Mouse (Mus musculus) liver, embryonic 11.5 days (tissue): ENCODE data around the gene Dclre1a. TPM values are rescaled to one million over a fixed set of nuclear protein-coding genes. Genes with fewer than 3 reads are reported as not detected.
"Not testable (repeated sequence)": the region's sequence is repeated elsewhere in the genome, so short reads cannot be mapped to it uniquely, and the experiment has no call there.

Experiments used
- ATAC-seq: fragments of 200-750 bp; cut with Nextera tagmentation; replicated peaks from 2 replicates; pipeline ENCODE4 v1.8.0; 2017; ENCODE audit warnings: moderate number of reproducible peaks, mild to moderate bottlenecking, moderate TSS enrichment, moderate library complexity; ENCODE audit not compliant: low FRiP score
- DNase-seq: peaks from one replicate; pipeline ENCODE4 v3.0.0-alpha.2; 2017; ENCODE audit warnings: low spot score
- H3K27ac ChIP-seq: fragments of 300-500 bp; sonication (generic); 2 replicates; pipeline ENCODE4 v1.5.1; 2014; ENCODE audit warnings: mild to moderate bottlenecking, low read depth, low read length, control low read depth
- H3K27me3 ChIP-seq: fragments of 300-500 bp; sonication (generic); replicated peaks from 2 replicates; pipeline ENCODE4 v1.6.1; 2014; ENCODE audit warnings: low read length, mixed read lengths; ENCODE audit not compliant: control insufficient read depth, insufficient read depth
- H3K36me3 ChIP-seq: fragments of 300-500 bp; sonication (generic); 2 replicates; pipeline ENCODE4 v1.6.1; 2014; ENCODE audit warnings: mild to moderate bottlenecking, low read length, moderate library complexity, mixed read lengths; ENCODE audit not compliant: control insufficient read depth, insufficient read depth
- H3K4me1 ChIP-seq: fragments of 300-500 bp; sonication (generic); replicated peaks from 2 replicates; pipeline ENCODE4 v1.6.1; 2014; ENCODE audit warnings: low read length, mixed read lengths; ENCODE audit not compliant: control insufficient read depth, insufficient read depth
- H3K4me2 ChIP-seq: fragments of 300-500 bp; sonication (generic); 2 replicates; pipeline ENCODE4 v1.6.1; 2014; ENCODE audit warnings: mild to moderate bottlenecking, control low read depth, moderate library complexity
- H3K4me3 ChIP-seq: fragments of 300-500 bp; sonication (generic); 2 replicates; pipeline ENCODE4 v1.5.1; 2014; ENCODE audit warnings: low read depth, low read length, control low read depth
- H3K9ac ChIP-seq: fragments of 300-500 bp; sonication (generic); 2 replicates; pipeline ENCODE4 v1.6.1; 2014; ENCODE audit warnings: low read depth, low read length, control low read depth
- H3K9me3 ChIP-seq: fragments of 300-500 bp; sonication (generic); 2 replicates; pipeline ENCODE4 v1.6.1; 2016; ENCODE audit warnings: low read length, inconsistent platforms, mixed read lengths; ENCODE audit not compliant: control insufficient read depth
- WGBS: fragments of 180-500 bp; shearing (Covaris S2); extraction: QIAGEN DNeasy Blood & Tissue Kit; methylation state at CpG from one replicate; pipeline ENCODE4 v1.1.7; 2014; 5-methylcytosine and 5-hydroxymethylcytosine counted together
- polyA plus RNA-seq: library from polyadenylated mRNA; unstranded; fragments of >200 nt; fragmentation: Nextera tagmentation; extraction: Ambion mirVana; gene quantifications from 2 replicates; pipeline ENCODE4 v1.2.1, GENCODE M21; 2014

Dclre1a gene
- polyA plus RNA-seq, 1 experiment from 2014 or later, result 25.7 TPM

DNA sequence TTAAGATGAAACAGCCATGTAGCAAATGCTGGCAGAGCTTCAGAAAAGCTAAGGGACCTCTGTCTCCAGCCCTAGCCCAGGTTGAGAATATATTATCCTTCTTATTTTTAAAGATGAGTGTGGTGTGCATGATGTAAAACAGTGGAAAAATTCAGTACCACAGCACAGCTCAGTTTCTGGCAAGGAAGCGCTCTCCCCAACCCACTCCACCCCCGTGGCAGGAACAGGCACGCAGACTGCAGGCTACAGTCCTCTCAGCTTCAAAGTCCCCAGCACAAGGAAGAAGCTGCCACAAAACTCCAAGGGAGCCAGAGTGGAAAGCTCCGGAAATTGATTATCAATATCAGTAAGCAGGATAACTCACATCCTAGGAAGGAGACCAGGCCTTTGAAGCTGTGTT is 36.8 kb downstream of the Dclre1a start:
- WGBS, result no CpG with 5 or more reads among the region's 4 CpGs
- H3K4me1 ChIP-seq, H3K36me3 ChIP-seq, H3K9me3 ChIP-seq, DNase-seq, H3K4me2 ChIP-seq, H3K27me3 ChIP-seq, H3K9ac ChIP-seq, H3K27ac ChIP-seq, ATAC-seq, H3K4me3 ChIP-seq: not testable (repeated sequence)

DNA sequence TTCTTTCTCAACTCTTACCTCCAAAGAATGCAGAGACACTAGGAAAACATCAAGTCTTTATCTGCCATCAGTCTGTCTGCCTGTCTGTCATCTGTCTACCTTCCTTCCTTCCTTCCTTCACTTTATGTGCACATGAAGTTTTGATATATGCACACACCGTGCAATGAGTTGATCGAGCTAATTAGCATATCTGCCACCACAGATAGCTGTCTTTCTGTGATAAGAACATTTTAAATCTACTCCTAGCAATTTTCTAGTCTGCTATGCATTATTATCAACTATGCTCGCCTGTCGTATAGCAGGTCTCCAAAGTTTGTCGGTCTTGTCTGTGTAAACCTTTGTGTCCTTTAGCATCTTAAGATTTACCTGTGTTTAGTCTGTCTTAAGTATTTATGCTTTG is 44.5 kb downstream of the Dclre1a start:
- not testable (repeated sequence) for H3K9me3 ChIP-seq, DNase-seq, H3K27me3 ChIP-seq, H3K4me1 ChIP-seq, H3K9ac ChIP-seq, H3K4me3 ChIP-seq, H3K27ac ChIP-seq, ATAC-seq, H3K4me2 ChIP-seq, H3K36me3 ChIP-seq
- WGBS, result no CpG with 5 or more reads among the region's 5 CpGs

DNA sequence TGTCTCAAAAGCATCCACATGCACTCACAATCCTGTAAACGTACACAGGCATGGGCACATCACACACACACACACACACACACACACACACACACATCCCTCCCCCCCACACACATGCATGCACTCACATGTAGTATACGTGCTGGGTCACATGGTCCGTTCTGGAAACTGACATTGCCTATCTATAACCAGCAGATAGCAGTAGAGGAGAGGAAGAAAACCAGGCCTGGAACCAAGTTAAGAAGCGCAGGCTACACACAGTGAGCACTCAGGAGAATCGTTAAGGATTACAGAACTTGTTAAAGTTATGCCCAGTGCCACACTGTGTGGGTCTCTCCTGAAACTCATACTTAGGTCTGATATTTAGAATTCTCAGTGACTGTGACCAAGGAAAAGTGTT is 45.0 kb downstream of the Dclre1a start:
- not testable (repeated sequence) for H3K4me3 ChIP-seq, H3K27me3 ChIP-seq, H3K9ac ChIP-seq, DNase-seq, H3K36me3 ChIP-seq, ATAC-seq, H3K27ac ChIP-seq, H3K4me2 ChIP-seq, H3K4me1 ChIP-seq, H3K9me3 ChIP-seq
- no CpG with 5 or more reads among the region's 5 CpGs for WGBS

DNA sequence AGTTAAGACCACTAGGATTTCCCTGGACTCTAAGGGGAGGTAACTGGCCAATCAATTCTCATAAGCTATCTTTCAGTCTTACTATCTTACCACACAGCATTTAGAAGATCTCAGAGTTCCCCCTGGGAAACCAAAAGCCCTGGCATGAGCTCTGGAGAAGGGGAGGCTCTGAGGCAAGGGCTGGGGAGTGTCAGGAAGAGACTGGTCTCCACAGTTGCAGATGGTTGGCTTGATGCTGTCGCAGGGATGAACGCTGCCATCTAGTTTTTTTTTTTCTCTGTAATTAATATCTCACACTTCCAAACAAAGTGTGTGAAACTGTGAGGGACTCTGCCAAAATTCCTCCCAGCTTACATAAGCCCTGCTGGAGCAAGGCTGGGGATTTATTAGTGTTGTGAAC is 53.9 kb downstream of the Dclre1a start:
- not testable (repeated sequence) for H3K4me2 ChIP-seq, H3K9ac ChIP-seq, H3K4me3 ChIP-seq, ATAC-seq, H3K9me3 ChIP-seq, H3K27ac ChIP-seq, H3K27me3 ChIP-seq, DNase-seq, H3K4me1 ChIP-seq, H3K36me3 ChIP-seq
- WGBS, result no CpG with 5 or more reads among the region's 2 CpGs

DNA sequence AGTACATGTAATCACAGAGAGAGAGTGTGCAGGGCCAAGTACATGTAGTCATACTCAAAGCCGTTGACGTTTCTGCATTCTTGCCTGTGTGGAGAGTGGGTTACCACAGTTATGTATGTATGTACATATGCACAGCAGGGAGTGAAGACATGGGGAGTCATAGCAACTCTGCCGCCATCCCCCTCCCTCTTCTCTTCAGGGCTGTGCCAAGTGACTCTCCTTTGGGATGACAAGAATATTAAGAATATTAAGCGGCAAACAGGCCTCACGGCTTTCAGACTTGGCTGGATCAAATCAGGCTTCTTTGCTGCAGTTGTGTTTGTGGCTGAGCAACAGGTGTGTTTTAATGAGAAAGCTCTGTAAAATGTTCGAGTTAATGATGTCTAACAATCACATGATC is 58.4 kb downstream of the Dclre1a start:
- no peak overlapping the region for H3K9ac ChIP-seq
- DNase-seq (no peak), ATAC-seq (no peak)
- H3K9me3 ChIP-seq, result no peaks in the 10 kb centered on the region
- no peaks in the 10 kb centered on the region for H3K36me3 ChIP-seq
- H3K27me3 ChIP-seq, result no peaks in the 10 kb centered on the region
- H3K27ac ChIP-seq, result no peak overlapping the region
- 85% methylated on average over 6 of the region's 6 CpGs for WGBS
- 0 out of 2 replicates have a peak, but pooled peaks cover 3% of the 10 kb centered on the region for H3K4me1 ChIP-seq
- H3K4me2 ChIP-seq, result no peak overlapping the region
- no peak overlapping the region for H3K4me3 ChIP-seq

DNA sequence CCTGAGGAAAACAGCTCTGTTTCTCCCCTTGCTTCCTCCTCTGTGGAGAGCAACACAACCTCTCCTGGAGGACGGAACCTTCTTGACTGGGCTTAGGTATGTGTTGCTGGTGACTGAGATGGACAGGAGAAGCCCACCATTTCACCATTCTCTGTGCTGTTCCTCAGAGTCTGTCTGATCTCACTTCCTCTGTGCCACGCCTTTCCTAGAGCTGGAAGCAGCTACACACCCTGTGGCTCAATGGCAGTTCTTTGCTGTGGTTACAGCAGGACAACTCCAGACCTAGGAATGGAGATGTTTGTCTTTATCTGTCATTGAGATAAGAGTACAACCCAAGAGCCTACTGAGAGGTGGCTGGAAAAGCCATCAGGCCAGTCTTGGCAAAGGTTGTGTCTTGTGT is 60.7 kb downstream of the Dclre1a start:
- no peak for DNase-seq
- Histone ChIP-seq H3K9me3 (no peaks in the 10 kb centered on the region), H3K4me3 (no peak overlapping the region), H3K27ac (no peak overlapping the region), H3K4me1 (0 out of 2 replicates have a peak, but pooled peaks cover 3% of the 10 kb centered on the region), H3K36me3 (no peaks in the 10 kb centered on the region), H3K4me2 (no peak overlapping the region), H3K27me3 (no peaks in the 10 kb centered on the region), H3K9ac (no peak overlapping the region)
- WGBS, result 83% methylated on average over 2 of the region's 2 CpGs
- ATAC-seq, result no peak

DNA sequence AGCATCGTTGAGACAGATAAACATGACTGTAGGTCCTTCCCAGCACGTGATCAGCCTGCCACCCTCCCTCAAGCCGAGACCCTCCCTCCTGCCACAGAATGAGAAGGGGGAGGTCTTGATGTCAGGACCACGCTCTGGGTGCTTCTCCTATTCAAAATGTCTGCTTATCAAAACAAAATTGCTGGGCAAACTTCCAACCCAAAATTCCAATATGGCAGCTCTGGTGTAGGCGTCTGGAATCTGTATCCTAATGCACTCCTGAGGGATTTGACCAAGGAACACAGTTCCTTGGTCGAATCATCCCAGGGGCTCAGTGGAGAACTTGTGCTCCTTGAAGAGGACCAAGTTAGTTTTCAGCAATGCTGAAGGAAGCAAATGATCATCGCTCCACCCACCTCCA is 61.1 kb downstream of the Dclre1a start:
- Histone ChIP-seq H3K27me3 (no peaks in the 10 kb centered on the region), H3K36me3 (no peaks in the 10 kb centered on the region), H3K27ac (no peak overlapping the region), H3K9ac (no peak overlapping the region), H3K4me1 (0 out of 2 replicates have a peak, but pooled peaks cover 3% of the 10 kb centered on the region), H3K4me3 (no peak overlapping the region), H3K4me2 (no peak overlapping the region), H3K9me3 (no peaks in the 10 kb centered on the region)
- ATAC-seq (no peak), DNase-seq (no peak)
- WGBS, result 75% methylated on average over 7 of the region's 7 CpGs

DNA sequence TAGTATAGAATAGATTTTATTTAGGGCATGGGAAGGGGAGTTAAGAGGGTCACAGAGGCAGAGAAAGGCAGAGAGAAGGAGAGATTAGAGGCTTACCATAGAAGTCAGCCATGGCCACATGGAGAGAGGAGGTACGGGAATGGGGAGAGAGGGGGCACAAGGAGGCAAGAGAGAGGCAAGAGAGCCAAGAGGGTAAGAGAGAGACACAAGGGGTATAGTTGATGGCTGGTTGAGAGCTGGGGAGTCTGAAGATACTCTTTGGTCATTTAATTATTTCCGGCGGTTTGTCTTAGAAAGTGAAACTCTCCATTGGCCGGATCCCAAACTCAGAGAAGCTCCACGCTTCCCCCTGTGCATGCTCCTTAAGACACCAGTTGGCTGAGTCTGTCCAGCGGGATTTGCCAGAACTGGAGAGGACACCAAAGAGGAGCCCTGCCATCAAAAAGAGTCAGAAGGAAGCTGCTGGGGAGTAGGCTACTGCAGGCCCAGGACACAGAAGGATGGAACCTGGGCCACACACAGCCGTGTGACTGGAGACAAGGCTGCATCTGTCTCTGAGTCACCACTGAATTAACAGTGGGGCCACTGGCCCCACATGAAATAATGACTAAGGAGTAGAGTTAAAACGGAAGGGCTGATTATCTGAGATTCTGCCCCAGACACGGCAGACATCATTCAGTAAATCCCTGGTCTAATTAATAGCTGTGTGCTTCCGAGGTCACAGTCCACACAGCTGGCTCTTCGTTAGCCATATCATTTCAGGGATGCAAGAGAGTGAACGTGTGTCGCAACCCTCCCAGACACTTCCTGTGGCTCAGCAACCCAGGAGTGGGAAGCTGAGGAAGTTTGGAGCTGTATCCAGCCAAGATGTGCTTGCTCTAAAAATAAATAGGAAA is 62.4 kb downstream of the Dclre1a start:
- no peak overlapping the region for H3K4me2 ChIP-seq
- no peak overlapping the region for H3K9ac ChIP-seq
- no peaks in the 10 kb centered on the region for H3K9me3 ChIP-seq
- DNase-seq (no peak), ATAC-seq (no peak)
- H3K4me1 ChIP-seq, result 0 out of 2 replicates have a peak, but pooled peaks cover 3% of the 10 kb centered on the region
- H3K27me3 ChIP-seq, result no peaks in the 10 kb centered on the region
- 51% methylated on average over 13 of the region's 13 CpGs for WGBS
- no peaks in the 10 kb centered on the region for H3K36me3 ChIP-seq
- no peak overlapping the region for H3K27ac ChIP-seq
- no peak overlapping the region for H3K4me3 ChIP-seq
